Mouse (Mus musculus) E14TG2a.4 (cell line): ENCODE data around the gene Ush1c.

Source experiments
- CTCF ChIP-seq: conservative IDR thresholded peaks from 2 replicates; pipeline ENCODE4 v1.5.1; 2014; ENCODE audit warnings: low read length
- NANOG ChIP-seq: IDR thresholded peaks from 2 replicates; pipeline ENCODE4 v1.6.1; 2014; ENCODE audit warnings: borderline replicate concordance, low read length, mixed read lengths
- POU5F1 ChIP-seq: IDR thresholded peaks from 2 replicates; pipeline ENCODE4 v1.6.1; 2014; ENCODE audit warnings: low read length, borderline replicate concordance

DNA sequence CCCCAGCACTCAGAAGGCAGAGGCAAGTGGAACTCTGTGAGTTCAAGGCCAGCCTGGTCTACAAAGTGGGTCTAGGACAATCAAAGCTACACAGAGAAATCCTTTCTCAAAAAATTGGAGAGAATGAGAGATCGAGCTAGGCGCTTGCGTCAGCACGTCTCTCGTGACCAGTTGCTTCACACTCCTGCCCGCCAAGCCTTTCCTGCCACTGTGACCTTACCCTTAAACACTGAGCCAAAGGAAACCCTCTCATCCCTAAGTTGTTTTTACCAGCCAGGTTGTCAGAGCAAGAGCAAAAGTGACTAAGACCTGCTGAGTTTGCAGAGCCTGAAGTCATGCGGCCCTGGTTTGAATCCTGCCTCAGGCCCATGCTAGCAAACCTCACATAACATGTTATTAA is 70.4 kb downstream of the Ush1c start:
- TF ChIP-seq CTCF = no peak
- TF ChIP-seq NANOG = no peak
- TF ChIP-seq POU5F1 = no peak
